Mouse (Mus musculus): ENCODE results near the gene Tmem144.

- TF ChIP-seq CTCF (conservative IDR thresholded peaks at IDR 0.05; ENCODE audit: low read length) (no peak), POU5F1 (IDR thresholded peaks at IDR 0.05; ENCODE audit: borderline replicate concordance, low read length) (no peak), NANOG (IDR thresholded peaks at IDR 0.05; ENCODE audit: borderline replicate concordance, low read length) (no peak)
Measured at GRCm38 (mm10) chr3:79842616-79843016, 10.0 kb downstream of the Tmem144 start.
